Mouse (Mus musculus): ENCODE results near the gene Ermp1. TPM values are rescaled to one million over a fixed set of nuclear protein-coding genes. Genes with fewer than 3 reads are reported as not detected.
"Not testable (repeated sequence)": the region's sequence is repeated elsewhere in the genome, so short reads cannot be mapped to it uniquely, and the experiment has no call there.

Ermp1 gene
- polyA plus RNA-seq, 1 experiment from 2014 or later = 15.6 TPM

GRCm38 (mm10) chr19:29641510-29641909, 6.7 kb downstream of the Ermp1 start:
- 52% methylated on average over 5 of the region's 5 CpGs for WGBS
- no peak for ATAC-seq (ENCODE audit: low FRiP score, low read depth)

GRCm38 (mm10) chr19:29641055-29641454, 7.2 kb downstream of the Ermp1 start:
- Histone ChIP-seq H3K27me3 (replicated peaks) (no peaks in the 10 kb centered on the region), H3K9me3 (no peaks in the 10 kb centered on the region), H3K4me1 (no peaks in the 10 kb centered on the region), H3K36me3 (no peaks in the 10 kb centered on the region; the same call in 1 of the 2 replicates), H3K9ac (no peak overlapping the region), H3K27ac (no peak overlapping the region), H3K4me2 (replicated peaks) (no peak overlapping the region), H3K4me3 (no peak overlapping the region)
- 63% methylated on average over 7 of the region's 9 CpGs for WGBS
- ATAC-seq (ENCODE audit: low FRiP score, low read depth) = no peak

More at GRCm38 (mm10) chr19:29641510-29641909, 6.7 kb downstream of the Ermp1 start:
- Histone ChIP-seq H3K4me2 (replicated peaks) (no peak overlapping the region), H3K27ac (no peak overlapping the region), H3K4me3 (no peak overlapping the region), H3K27me3 (replicated peaks) (no peaks in the 10 kb centered on the region), H3K36me3 (no peaks in the 10 kb centered on the region; the same call in 1 of the 2 replicates), H3K9ac (no peak overlapping the region), H3K4me1 (no peaks in the 10 kb centered on the region), H3K9me3 (no peaks in the 10 kb centered on the region)

- Histone ChIP-seq H3K9me3 (no peaks in the 10 kb centered on the region), H3K4me3 (no peak overlapping the region), H3K9ac (no peak overlapping the region), H3K4me2 (replicated peaks) (no peak overlapping the region), H3K27me3 (replicated peaks) (no peaks in the 10 kb centered on the region), H3K27ac (no peak overlapping the region), H3K36me3 (peaks cover 27% of the 10 kb centered on the region), H3K4me1 (no peaks in the 10 kb centered on the region)
- no peak for ATAC-seq (ENCODE audit: low FRiP score, low read depth)
- 88% methylated on average over 2 of the region's 2 CpGs for WGBS
Measured at GRCm38 (mm10) chr19:29612102-29612501, 36.1 kb downstream of the Ermp1 start.

- no peak overlapping the region for H3K9ac ChIP-seq
- peaks cover 27% of the 10 kb centered on the region for H3K36me3 ChIP-seq
- ATAC-seq (ENCODE audit: low FRiP score, low read depth) = no peak
- no peak overlapping the region for H3K4me2 ChIP-seq (replicated peaks)
- H3K4me1 ChIP-seq = no peaks in the 10 kb centered on the region
- no peak overlapping the region for H3K4me3 ChIP-seq
- 95% methylated on average over 10 of the region's 10 CpGs for WGBS
- H3K27me3 ChIP-seq (replicated peaks) = no peaks in the 10 kb centered on the region
- H3K9me3 ChIP-seq = no peaks in the 10 kb centered on the region
- no peak overlapping the region for H3K27ac ChIP-seq
Measured at GRCm38 (mm10) chr19:29610907-29611306, 37.3 kb downstream of the Ermp1 start.

- H3K9me3 ChIP-seq = no peaks in the 10 kb centered on the region
- WGBS = 85% methylated on average over 4 of the region's 4 CpGs
- H3K4me2 ChIP-seq (replicated peaks) = no peak overlapping the region
- no peak for ATAC-seq (ENCODE audit: low FRiP score, low read depth)
- no peak overlapping the region for H3K4me3 ChIP-seq
- no peak overlapping the region for H3K9ac ChIP-seq
- no peaks in the 10 kb centered on the region for H3K4me1 ChIP-seq
- H3K27ac ChIP-seq = no peak overlapping the region
- H3K27me3 ChIP-seq (replicated peaks) = no peaks in the 10 kb centered on the region
- peaks cover 29% of the 10 kb centered on the region for H3K36me3 ChIP-seq
Measured at GRCm38 (mm10) chr19:29608212-29608611, 40.0 kb downstream of the Ermp1 start.

- Histone ChIP-seq H3K9me3 (no peaks in the 10 kb centered on the region), H3K4me3 (no peak overlapping the region), H3K27me3 (replicated peaks) (no peaks in the 10 kb centered on the region), H3K27ac (no peak overlapping the region), H3K4me1 (no peaks in the 10 kb centered on the region), H3K9ac (no peak overlapping the region), H3K36me3 (peaks cover 26% of the 10 kb centered on the region), H3K4me2 (replicated peaks) (no peak overlapping the region)
- 92% methylated on average over 4 of the region's 4 CpGs for WGBS
- no peak for ATAC-seq (ENCODE audit: low FRiP score, low read depth)
Measured at GRCm38 (mm10) chr19:29607521-29607920, 40.7 kb downstream of the Ermp1 start.

GRCm38 (mm10) chr19:29604653-29605052, 43.6 kb downstream of the Ermp1 start:
- peaks cover 26% of the 10 kb centered on the region for H3K36me3 ChIP-seq
- H3K27me3 ChIP-seq (replicated peaks) = no peaks in the 10 kb centered on the region
- no peak overlapping the region for H3K4me3 ChIP-seq
- H3K9me3 ChIP-seq = no peaks in the 10 kb centered on the region
- H3K9ac ChIP-seq = no peak overlapping the region
- H3K4me1 ChIP-seq = no peaks in the 10 kb centered on the region
- no peak for ATAC-seq (ENCODE audit: low FRiP score, low read depth)
- H3K27ac ChIP-seq = no peak overlapping the region
- 95% methylated on average over 3 of the region's 3 CpGs for WGBS
- H3K4me2 ChIP-seq (replicated peaks) = no peak overlapping the region

GRCm38 (mm10) chr19:29603548-29604353, 44.5 kb downstream of the Ermp1 start:
- WGBS = 89% methylated on average over 14 of the region's 14 CpGs
- no peak overlapping the region for H3K4me2 ChIP-seq (replicated peaks)
- H3K4me1 ChIP-seq = no peaks in the 10 kb centered on the region
- no peak for ATAC-seq (ENCODE audit: low FRiP score, low read depth)
- no peaks in the 10 kb centered on the region for H3K27me3 ChIP-seq (replicated peaks)
- H3K36me3 ChIP-seq = peaks cover 34% of the 10 kb centered on the region
- no peak overlapping the region for H3K27ac ChIP-seq
- H3K9ac ChIP-seq = no peak overlapping the region
- no peaks in the 10 kb centered on the region for H3K9me3 ChIP-seq
- H3K4me3 ChIP-seq = no peak overlapping the region

GRCm38 (mm10) chr19:29598981-29599380, 49.2 kb downstream of the Ermp1 start:
- H3K36me3 ChIP-seq = peaks cover 53% of the 10 kb centered on the region

GRCm38 (mm10) chr19:29596985-29597384, 51.2 kb downstream of the Ermp1 start:
- Histone ChIP-seq H3K36me3 (peaks cover 38% of the 10 kb centered on the region), H3K4me1 (no peaks in the 10 kb centered on the region), H3K27me3 (replicated peaks) (no peaks in the 10 kb centered on the region), H3K27ac (no peak overlapping the region), H3K9ac (no peak overlapping the region), H3K4me2 (replicated peaks) (no peak overlapping the region), H3K9me3 (no peaks in the 10 kb centered on the region), H3K4me3 (no peak overlapping the region)
- 94% methylated on average over 2 of the region's 2 CpGs for WGBS
- ATAC-seq (ENCODE audit: low FRiP score, low read depth) = no peak

More at GRCm38 (mm10) chr19:29598981-29599380, 49.2 kb downstream of the Ermp1 start:
- no peak for ATAC-seq (ENCODE audit: low FRiP score, low read depth)
- Histone ChIP-seq H3K9ac (no peak overlapping the region), H3K4me1 (no peaks in the 10 kb centered on the region), H3K9me3 (no peaks in the 10 kb centered on the region), H3K27ac (no peak overlapping the region), H3K27me3 (replicated peaks) (no peaks in the 10 kb centered on the region), H3K4me3 (no peak overlapping the region), H3K4me2 (replicated peaks) (no peak overlapping the region)
- WGBS = 94% methylated on average over 5 of the region's 5 CpGs

- Histone ChIP-seq H3K36me3 (peaks cover 38% of the 10 kb centered on the region), H3K4me2 (replicated peaks) (no peak overlapping the region), H3K9ac (no peak overlapping the region), H3K9me3 (no peaks in the 10 kb centered on the region), H3K4me1 (no peaks in the 10 kb centered on the region), H3K4me3 (no peak overlapping the region), H3K27me3 (replicated peaks) (no peaks in the 10 kb centered on the region), H3K27ac (no peak overlapping the region)
- ATAC-seq (ENCODE audit: low FRiP score, low read depth) = no peak
- 91% methylated on average over 3 of the region's 3 CpGs for WGBS
Measured at GRCm38 (mm10) chr19:29596276-29596675, 51.9 kb downstream of the Ermp1 start.

- not testable (repeated sequence) for H3K4me2 ChIP-seq (replicated peaks); H3K4me1 ChIP-seq; H3K27me3 ChIP-seq (replicated peaks); H3K9ac ChIP-seq; ATAC-seq (ENCODE audit: low FRiP score, low read depth); H3K27ac ChIP-seq; H3K4me3 ChIP-seq; H3K9me3 ChIP-seq
- peaks cover 30% of the 10 kb centered on the region for H3K36me3 ChIP-seq
- WGBS = 78% methylated on average over 3 of the region's 3 CpGs
Measured at GRCm38 (mm10) chr19:29593783-29594182, 54.4 kb downstream of the Ermp1 start.

GRCm38 (mm10) chr19:29583734-29584133, 64.5 kb downstream of the Ermp1 start:
- H3K27me3 ChIP-seq (replicated peaks) = no peaks in the 10 kb centered on the region
- H3K4me3 ChIP-seq = no peak overlapping the region
- H3K9me3 ChIP-seq = no peaks in the 10 kb centered on the region
- no peak overlapping the region for H3K27ac ChIP-seq
- H3K4me2 ChIP-seq (replicated peaks) = no peak overlapping the region
- no peaks in the 10 kb centered on the region for H3K4me1 ChIP-seq
- H3K36me3 ChIP-seq = peaks cover 35% of the 10 kb centered on the region
- ATAC-seq (ENCODE audit: low FRiP score, low read depth) = no peak
- H3K9ac ChIP-seq = no peak overlapping the region
- 91% methylated on average over 6 of the region's 6 CpGs for WGBS

Measured in neural tube, embryonic 12.5 days (tissue).